Mouse (Mus musculus) limb, embryonic 15.5 days (tissue): ENCODE data around the gene Rundc1. TPM values are rescaled to one million over a fixed set of nuclear protein-coding genes. Genes with fewer than 3 reads are reported as not detected.
"Not testable (repeated sequence)": the region's sequence is repeated elsewhere in the genome, so short reads cannot be mapped to it uniquely, and the experiment has no call there.

Experiments used
- ATAC-seq: fragments of 200-750 bp; cut with Nextera tagmentation; 2 replicates; pipeline ENCODE4 v1.8.0; 2017; ENCODE audit warnings: low read depth, moderate TSS enrichment; ENCODE audit not compliant: insufficient number of reproducible peaks, low FRiP score, low TSS enrichment
- H3K27ac ChIP-seq: fragments of 300-500 bp; sonication (generic); 2 replicates; pipeline ENCODE4 v1.5.1; 2015; ENCODE audit warnings: moderate library complexity, mild to moderate bottlenecking, inconsistent platforms
- H3K27me3 ChIP-seq: fragments of 300-500 bp; sonication (generic); 2 replicates; pipeline ENCODE4 v1.6.1; 2015; ENCODE audit warnings: inconsistent platforms
- H3K36me3 ChIP-seq: fragments of 300-500 bp; sonication (generic); 2 replicates; pipeline ENCODE4 v1.6.1; 2015; ENCODE audit warnings: inconsistent platforms
- H3K4me1 ChIP-seq: fragments of 300-500 bp; sonication (generic); 2 replicates; pipeline ENCODE4 v1.6.1; 2015; ENCODE audit warnings: inconsistent platforms
- H3K4me2 ChIP-seq: fragments of 300-500 bp; sonication (generic); 2 replicates; pipeline ENCODE4 v1.6.1; 2015; ENCODE audit warnings: mild to moderate bottlenecking, inconsistent platforms
- H3K4me3 ChIP-seq: fragments of 300-500 bp; sonication (generic); 2 replicates; pipeline ENCODE4 v1.5.1; 2015; ENCODE audit warnings: mild to moderate bottlenecking, inconsistent platforms
- H3K9ac ChIP-seq: fragments of 300-500 bp; sonication (generic); 2 replicates; pipeline ENCODE4 v1.6.1; 2015; ENCODE audit warnings: inconsistent platforms
- H3K9me3 ChIP-seq: fragments of 300-500 bp; sonication (generic); 2 replicates; pipeline ENCODE4 v1.6.1; 2016; ENCODE audit warnings: inconsistent platforms
- WGBS: fragments of 180-500 bp; shearing (Covaris S2); methylation state at CpG from one replicate; pipeline ENCODE4 v1.1.7; 2015; 5-methylcytosine and 5-hydroxymethylcytosine counted together
- polyA plus RNA-seq: library from polyadenylated mRNA; unstranded; fragments of >200 nt; fragmentation: Nextera tagmentation; extraction: Ambion mirVana; gene quantifications from 2 replicates; pipeline ENCODE4 v1.2.1, GENCODE M21; 2015

Rundc1 gene
- polyA plus RNA-seq = 19.3 and 19.5 TPM in 2 replicates

- Histone ChIP-seq H3K27ac (peak within 1 kb of the TSS; percentile 86), H3K36me3 (peaks cover 8% of the 10 kb centered on the region), H3K9ac (peak within 1 kb of the TSS; percentile 68), H3K4me1 (peaks cover 28% of the 10 kb centered on the region), H3K4me3 (peak within 1 kb of the TSS; percentile 74), H3K27me3 (no peaks in the 10 kb centered on the region), H3K9me3 (no peaks in the 10 kb centered on the region), H3K4me2 (peak within 1 kb of the TSS; percentile 89)
- whole genome bisulfite sequencing = under 1% methylated on average over 81 of the region's 81 CpGs
- ATAC-seq = peak; percentile 92
Observed at GRCm38 (mm10) chr11:101424925-101425813, at the start of gene Rundc1, which contains the start of gene Ptges3l. Rundc1 (plus strand) TSS chr11:101425085. Ptges3l (minus strand) TSS chr11:101425333.

- H3K36me3 ChIP-seq, H3K4me1 ChIP-seq, H3K9ac ChIP-seq, H3K4me3 ChIP-seq, H3K9me3 ChIP-seq, H3K27ac ChIP-seq, H3K4me2 ChIP-seq, H3K27me3 ChIP-seq, ATAC-seq: not testable (repeated sequence)
- WGBS = 89% methylated on average over 8 of the region's 8 CpGs
Observed at GRCm38 (mm10) chr11:101378196-101378595, 46.7 kb upstream of the Rundc1 start.

- no peak overlapping the region for H3K9ac ChIP-seq
- no peaks in the 10 kb centered on the region for H3K4me1 ChIP-seq
- H3K27me3 ChIP-seq = 0 out of 2 replicates have a peak, but pooled peaks cover 3% of the 10 kb centered on the region
- ATAC-seq = no peak
- no peak overlapping the region for H3K27ac ChIP-seq
- no peak overlapping the region for H3K4me3 ChIP-seq
- no peak overlapping the region for H3K4me2 ChIP-seq
- 77% methylated on average over 6 of the region's 6 CpGs for WGBS
- H3K9me3 ChIP-seq = no peaks in the 10 kb centered on the region
- no peaks in the 10 kb centered on the region for H3K36me3 ChIP-seq
Observed at GRCm38 (mm10) chr11:101378926-101379325, 46.0 kb upstream of the Rundc1 start.

DNA sequence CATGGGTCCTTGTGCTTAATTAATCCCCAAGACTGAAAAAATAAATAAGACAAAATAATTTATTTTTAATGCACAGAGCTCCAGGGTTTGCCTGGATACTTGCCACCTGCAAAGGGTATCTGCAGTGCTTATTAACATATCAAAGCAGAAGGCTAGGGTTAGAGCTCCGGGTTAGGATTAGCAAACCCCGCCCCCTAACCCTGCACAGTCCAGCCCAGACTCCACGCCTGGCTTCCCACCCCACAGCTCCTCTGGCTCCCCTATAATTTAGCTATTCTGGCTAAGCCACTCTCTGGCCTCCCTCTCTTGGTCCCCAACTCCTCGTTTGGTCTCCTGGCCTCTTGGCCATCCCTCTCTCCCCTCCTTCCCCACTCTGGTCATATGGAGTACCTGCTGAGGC lies 43.1 kb upstream of the Rundc1 start:
- 12% methylated on average over 4 of the region's 4 CpGs for WGBS
- no peaks in the 10 kb centered on the region for H3K9me3 ChIP-seq
- no peaks in the 10 kb centered on the region for H3K4me1 ChIP-seq
- H3K4me3 ChIP-seq = no peak overlapping the region
- H3K9ac ChIP-seq = no peak overlapping the region
- H3K36me3 ChIP-seq = no peaks in the 10 kb centered on the region
- H3K27ac ChIP-seq = no peak overlapping the region
- ATAC-seq = no peak
- 0 out of 2 replicates have a peak, but pooled peaks cover under 1% of the 10 kb centered on the region for H3K27me3 ChIP-seq
- no peak overlapping the region for H3K4me2 ChIP-seq

GRCm38 (mm10) chr11:101395110-101395509 lies 29.8 kb upstream of the Rundc1 start:
- WGBS = 7% methylated on average over 8 of the region's 8 CpGs
- no peak overlapping the region for H3K4me3 ChIP-seq
- no peaks in the 10 kb centered on the region for H3K4me1 ChIP-seq
- no peak for ATAC-seq
- no peaks in the 10 kb centered on the region for H3K36me3 ChIP-seq
- no peaks in the 10 kb centered on the region for H3K9me3 ChIP-seq
- H3K4me2 ChIP-seq = no peak overlapping the region
- no peaks in the 10 kb centered on the region for H3K27me3 ChIP-seq
- H3K27ac ChIP-seq = no peak overlapping the region
- no peak overlapping the region for H3K9ac ChIP-seq

DNA sequence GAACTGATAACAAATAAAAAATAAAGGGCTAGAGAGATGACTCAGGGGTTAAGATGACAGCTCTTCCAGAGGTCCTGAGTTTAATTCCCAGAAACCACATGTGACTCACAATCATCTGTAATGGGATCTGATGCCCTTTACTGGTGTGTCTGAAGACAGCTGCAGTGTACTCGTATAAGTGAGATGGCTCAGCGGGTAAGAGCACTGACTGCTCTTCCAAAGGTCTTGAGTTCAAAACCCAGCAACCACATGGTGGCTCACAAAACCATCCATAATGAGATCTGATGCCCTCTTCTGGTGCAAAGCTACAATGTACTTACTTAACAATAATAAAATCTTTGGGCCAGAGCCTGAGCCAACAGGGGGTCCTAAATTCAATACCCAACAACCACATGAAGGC lies 9.6 kb upstream of the Rundc1 start:
- Histone ChIP-seq H3K4me1 (peaks cover 7% of the 10 kb centered on the region), H3K4me2 (no peak overlapping the region), H3K27me3 (no peaks in the 10 kb centered on the region), H3K9ac (no peak overlapping the region), H3K4me3 (no peak overlapping the region), H3K36me3 (peaks cover 35% of the 10 kb centered on the region), H3K27ac (no peak overlapping the region), H3K9me3 (no peaks in the 10 kb centered on the region)
- WGBS = 86% methylated on average over 2 of the region's 2 CpGs
- ATAC-seq = no peak

GRCm38 (mm10) chr11:101416433-101417100 lies 8.3 kb upstream of the Rundc1 start:
- Histone ChIP-seq H3K27ac (peak overlapping the region; percentile 82), H3K36me3 (peaks cover 22% of the 10 kb centered on the region), H3K4me3 (peak overlapping the region; percentile 82), H3K4me1 (peaks cover 7% of the 10 kb centered on the region), H3K4me2 (peak overlapping the region; percentile 68), H3K9ac (peak overlapping the region; percentile 81), H3K9me3 (no peaks in the 10 kb centered on the region), H3K27me3 (no peaks in the 10 kb centered on the region)
- ATAC-seq = peak; percentile 12; the same call in 1 of the 2 replicates
- 2% methylated on average over 11 of the region's 11 CpGs for WGBS

GRCm38 (mm10) chr11:101417101-101417855 lies 7.6 kb upstream of the Rundc1 start, which contains the start of gene Aarsd1:
Aarsd1 (minus strand) TSS chr11:101417615.
- peak; percentile 77; the same call in 1 of the 2 replicates for ATAC-seq
- H3K4me2 ChIP-seq = peak within 1 kb of the TSS; percentile 68
- no peaks in the 10 kb centered on the region for H3K27me3 ChIP-seq
- 0% methylated on average over 45 of the region's 45 CpGs for WGBS
- no peaks in the 10 kb centered on the region for H3K9me3 ChIP-seq
- H3K4me3 ChIP-seq = peak within 1 kb of the TSS; percentile 82
- peaks cover 7% of the 10 kb centered on the region for H3K4me1 ChIP-seq
- H3K9ac ChIP-seq = peak within 1 kb of the TSS; percentile 81
- peaks cover 15% of the 10 kb centered on the region for H3K36me3 ChIP-seq
- peak within 1 kb of the TSS; percentile 82 for H3K27ac ChIP-seq

DNA sequence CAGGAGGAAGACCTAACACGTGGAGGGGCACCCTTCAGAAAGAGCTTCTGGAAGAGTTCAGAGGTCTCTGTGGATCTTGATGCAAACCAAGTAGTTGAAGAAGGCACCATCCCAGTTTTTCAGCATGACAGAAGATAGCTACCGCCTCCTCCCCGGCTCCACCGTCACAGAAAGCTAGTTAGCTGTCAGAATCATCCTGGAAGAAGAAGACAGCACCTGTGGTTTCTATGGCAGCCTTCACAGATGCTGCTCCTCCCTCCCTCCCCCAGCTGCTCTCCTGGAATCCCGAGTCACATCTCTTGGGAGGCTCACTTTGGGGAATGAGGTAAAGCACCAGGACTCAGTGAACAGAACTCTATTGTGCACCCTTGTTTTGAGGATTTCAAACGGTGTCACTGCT lies 5.9 kb upstream of the Rundc1 start:
- Histone ChIP-seq H3K9ac (no peak overlapping the region), H3K4me1 (peaks cover 12% of the 10 kb centered on the region), H3K27me3 (no peaks in the 10 kb centered on the region), H3K27ac (no peak overlapping the region), H3K36me3 (peaks cover under 1% of the 10 kb centered on the region; the same call in 1 of the 2 replicates), H3K4me2 (no peak overlapping the region), H3K4me3 (no peak overlapping the region), H3K9me3 (no peaks in the 10 kb centered on the region)
- no peak for ATAC-seq
- WGBS = 55% methylated on average over 6 of the region's 6 CpGs

DNA sequence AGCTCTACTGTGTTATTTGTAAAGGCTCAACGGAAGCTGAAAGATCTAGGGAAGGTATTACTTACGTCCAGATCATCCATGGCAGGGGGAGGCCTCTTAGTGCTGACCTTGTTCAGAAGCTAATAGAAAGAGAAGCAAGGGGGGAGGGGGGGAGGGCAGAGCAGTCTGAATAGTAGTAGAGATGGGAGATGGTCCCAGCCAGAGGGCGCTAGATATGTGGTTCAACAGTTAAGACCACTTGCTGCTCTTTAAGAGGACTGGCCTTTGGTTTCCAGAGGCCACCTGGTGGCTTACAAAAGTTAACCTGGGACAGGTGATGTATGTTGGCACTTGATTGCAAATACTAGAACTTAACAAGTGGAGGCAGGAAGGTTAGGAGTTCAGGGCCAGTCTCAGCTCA lies 5.3 kb upstream of the Rundc1 start:
- Histone ChIP-seq H3K27me3 (no peaks in the 10 kb centered on the region), H3K9ac (no peak overlapping the region), H3K36me3 (no peaks in the 10 kb centered on the region), H3K4me2 (no peak overlapping the region), H3K4me1 (peaks cover 17% of the 10 kb centered on the region), H3K9me3 (no peaks in the 10 kb centered on the region), H3K4me3 (no peak overlapping the region), H3K27ac (no peak overlapping the region)
- no peak for ATAC-seq
- WGBS = 41% methylated on average over 3 of the region's 3 CpGs

DNA sequence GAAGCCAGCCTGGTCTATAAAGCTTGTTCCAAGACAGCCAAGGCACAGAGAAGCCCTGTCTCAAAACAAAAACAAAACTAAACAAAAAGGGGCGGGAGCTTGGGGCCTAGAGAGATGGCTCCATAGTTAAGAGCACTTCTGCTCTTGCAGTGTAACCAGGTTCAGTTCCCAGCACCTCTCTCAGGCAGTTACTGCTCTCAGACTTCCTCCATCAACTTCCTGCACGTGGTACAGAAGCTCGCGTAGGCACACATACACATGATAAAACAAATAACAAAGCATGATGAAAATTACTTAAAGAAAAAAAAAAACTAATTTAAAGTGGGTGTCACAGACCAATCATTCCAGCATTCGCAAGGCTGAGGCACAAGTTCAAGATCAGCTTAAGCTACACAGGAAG lies 4.7 kb upstream of the Rundc1 start:
- ATAC-seq = no peak

More for the DNA sequence above, 4.7 kb upstream of the Rundc1 start:
- Histone ChIP-seq H3K36me3 (no peaks in the 10 kb centered on the region), H3K4me1 (peaks cover 17% of the 10 kb centered on the region), H3K4me2 (no peak overlapping the region), H3K9ac (no peak overlapping the region), H3K4me3 (no peak overlapping the region), H3K27ac (no peak overlapping the region), H3K9me3 (no peaks in the 10 kb centered on the region), H3K27me3 (no peaks in the 10 kb centered on the region)
- 88% methylated on average over 5 of the region's 5 CpGs for WGBS
